Mouse (Mus musculus) kidney, postnatal 10 days (tissue): Measurements from ENCODE around the gene Mier2.
A peak's percentile ranks its signal among the peaks of the same experiment; 100 is the strongest.

ENCODE experiments used
- DNase-seq: peaks from one replicate; pipeline ENCODE4 v3.0.0; 2021; ENCODE audit warnings: mixed read lengths

The Mier2 gene

DNA sequence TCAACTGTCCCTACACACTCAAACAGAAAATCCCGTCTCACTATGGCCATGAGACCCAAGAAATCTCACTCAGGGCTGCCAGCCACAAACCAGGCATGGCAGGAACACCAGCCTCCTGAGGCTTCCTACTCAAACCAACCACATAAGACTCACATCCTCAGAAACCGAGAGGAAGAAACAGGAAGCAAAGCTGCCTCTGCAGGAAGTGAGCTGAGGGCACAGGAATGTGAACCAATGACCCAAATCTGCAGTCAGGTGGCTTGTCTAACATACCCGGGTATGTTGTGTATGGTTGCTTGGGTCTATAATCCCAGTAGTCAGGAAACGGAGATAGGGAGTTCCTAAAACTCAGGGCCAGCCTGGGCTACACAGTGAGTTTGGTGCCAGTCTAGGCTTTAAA is 16.1 kb downstream of the Mier2 start:
- peak; percentile 13 for DNase-seq

DNA sequence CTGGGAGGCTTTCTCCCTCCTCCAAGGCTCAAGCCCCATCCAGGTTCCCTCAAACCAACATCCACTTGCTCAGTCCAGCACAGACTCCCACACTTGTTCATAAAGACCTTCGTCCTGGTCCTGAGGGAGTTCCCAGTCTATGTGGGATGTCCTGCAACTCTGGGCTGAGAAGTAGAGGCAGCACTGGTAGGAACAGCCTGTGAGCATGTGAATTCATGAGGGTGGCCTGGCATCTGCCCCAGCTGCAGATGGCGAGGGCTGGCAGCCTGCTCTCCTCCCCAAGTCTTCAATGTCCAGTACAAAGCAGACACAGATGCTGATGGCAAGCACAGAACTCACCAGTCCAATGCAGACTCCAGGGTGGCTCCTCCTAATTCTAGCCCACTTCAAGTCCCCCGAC is 16.7 kb downstream of the Mier2 start:
- peak; percentile 6 for DNase-seq

DNA sequence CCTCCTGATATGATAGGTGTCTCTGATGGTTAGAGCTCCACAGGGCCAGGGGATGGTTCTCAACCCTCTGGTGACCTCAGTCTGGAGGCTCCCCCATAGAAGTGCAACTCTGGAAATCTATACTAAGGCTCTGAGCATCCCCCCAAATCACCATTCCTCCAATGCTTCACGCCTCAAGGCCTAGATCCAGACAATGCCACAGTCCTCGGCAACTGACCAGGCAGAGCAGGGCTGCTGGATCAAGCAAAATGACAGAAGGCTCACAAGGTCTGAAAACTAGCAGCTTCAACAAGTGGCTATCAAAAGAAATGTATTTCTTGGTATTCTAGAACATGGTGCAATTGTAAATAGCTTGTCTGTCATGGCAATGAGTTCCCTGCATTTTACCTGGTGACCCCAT is 17.2 kb downstream of the Mier2 start:
- peak; percentile 2 for DNase-seq

DNA sequence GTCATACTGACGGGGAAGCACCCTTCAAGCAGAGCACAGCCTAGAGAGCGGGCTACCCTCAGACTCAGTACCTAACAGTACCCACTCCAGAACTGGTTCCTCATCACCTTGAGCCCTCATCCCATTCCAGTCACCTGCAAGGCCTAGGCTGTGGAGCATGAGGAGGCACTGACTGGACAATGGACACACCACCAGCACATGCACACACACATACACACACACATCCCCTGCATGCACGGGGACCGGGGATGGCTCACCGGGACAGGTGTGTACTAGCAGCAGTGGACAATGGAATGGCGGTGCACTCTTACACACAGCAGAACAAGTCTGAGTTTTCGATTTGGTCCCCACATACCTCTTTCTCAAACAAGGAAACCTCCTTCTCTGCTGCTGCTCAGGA is 17.7 kb downstream of the Mier2 start:
- peak; percentile 3 for DNase-seq

DNA sequence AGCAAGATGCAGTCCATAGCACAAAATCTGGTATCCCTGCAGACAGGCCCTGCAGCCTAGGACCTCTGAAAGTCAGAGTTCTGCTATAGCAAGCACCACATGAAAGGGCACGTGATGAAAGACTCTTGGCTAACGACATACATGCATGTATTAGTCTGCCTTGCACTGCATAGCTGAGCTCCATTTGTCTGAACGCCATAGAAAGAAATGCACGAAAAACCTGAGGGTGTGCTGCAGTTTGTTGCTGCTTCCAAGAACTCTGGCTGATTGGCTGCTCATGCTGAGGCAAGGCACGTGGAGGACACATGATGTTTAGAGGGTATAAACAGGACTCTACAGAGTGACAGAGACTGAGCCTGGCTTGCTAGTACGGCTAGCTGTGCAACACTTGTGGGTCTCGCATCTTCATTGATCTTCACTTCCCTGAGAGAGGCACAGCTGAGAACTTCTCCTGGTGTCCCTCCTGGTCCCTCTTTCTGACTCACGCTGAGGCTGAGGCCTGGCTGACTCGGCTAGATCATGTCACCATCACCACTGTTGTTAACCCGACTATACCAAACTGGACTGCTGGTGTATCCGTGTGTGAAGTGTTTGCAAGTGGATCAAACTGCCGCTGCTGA is 18.4 kb downstream of the Mier2 start:
- peak; percentile 3 for DNase-seq

GRCm38 (mm10) chr10:79535431-79535830 is 19.6 kb downstream of the Mier2 start:
- no peak for DNase-seq

- no peak for DNase-seq
Measured at GRCm38 (mm10) chr10:79534426-79534825, 20.6 kb downstream of the Mier2 start.

DNA sequence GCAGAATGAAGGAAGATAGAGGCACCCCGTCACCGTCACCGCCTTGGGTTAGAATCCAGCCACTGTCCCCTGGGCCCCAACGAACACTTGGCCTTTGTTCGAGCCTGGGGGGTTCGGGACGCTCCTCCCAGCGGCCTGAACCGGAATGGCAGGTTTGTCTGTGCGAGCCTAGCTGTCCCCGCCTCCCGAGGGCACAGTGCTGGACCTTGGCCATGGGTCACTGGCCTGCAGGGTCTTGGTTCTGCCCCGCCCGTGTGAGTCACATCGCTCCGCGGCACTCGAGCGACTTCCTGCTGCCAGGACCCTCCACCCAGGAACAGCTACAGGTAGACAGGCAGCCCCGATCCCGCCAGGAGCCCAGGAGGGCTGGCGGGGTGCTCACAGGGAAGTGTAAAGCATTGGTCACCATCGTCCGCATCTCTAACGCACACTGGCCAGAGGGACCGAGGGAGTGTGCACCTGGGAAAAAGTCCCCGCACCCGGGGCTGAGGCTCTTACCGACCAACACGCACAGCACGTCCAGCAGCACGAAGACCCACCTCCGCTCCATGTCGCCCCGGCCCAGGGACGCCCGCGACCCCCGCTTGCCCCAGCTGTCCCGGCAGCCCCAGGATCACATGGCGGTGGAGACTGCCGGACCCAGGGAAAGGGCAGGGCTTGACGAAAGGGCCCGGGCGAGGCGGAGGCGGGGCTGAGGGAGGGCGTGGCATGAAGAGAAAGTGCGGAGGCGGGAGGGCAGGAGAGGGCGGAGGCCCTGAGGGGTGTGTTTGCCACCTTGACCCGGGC is 21.7 kb downstream of the Mier2 start, which contains the start of gene Plpp2:
TSS of gene Plpp2 (minus strand) at position 671 of the 786 bp plus-strand sequence.
- peak; percentile 89 for DNase-seq

GRCm38 (mm10) chr10:79532678-79533077 is 22.3 kb downstream of the Mier2 start:
- no peak for DNase-seq

DNA sequence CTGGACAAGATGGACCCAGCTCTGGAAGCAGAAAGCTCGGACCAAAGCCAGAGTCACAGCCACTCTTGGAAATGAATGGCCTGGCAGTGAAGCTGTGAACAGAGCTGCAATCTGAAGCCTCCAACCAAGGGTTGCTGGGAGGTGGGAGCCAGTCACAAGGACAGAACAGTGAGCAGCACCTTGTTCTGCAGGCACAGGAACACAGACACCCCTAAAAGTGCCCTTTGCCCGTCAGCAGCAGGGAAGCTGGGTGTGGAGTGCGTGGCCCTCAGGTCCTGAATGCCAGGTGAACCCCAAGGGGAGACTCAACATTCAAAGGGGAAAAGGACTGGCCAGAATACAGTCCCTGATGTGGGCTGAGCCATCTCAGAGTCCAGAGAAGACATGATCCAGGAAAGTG is 23.4 kb downstream of the Mier2 start:
- no peak for DNase-seq

GRCm38 (mm10) chr10:79530721-79531120 is 24.3 kb downstream of the Mier2 start:
- DNase-seq, result no peak

DNA sequence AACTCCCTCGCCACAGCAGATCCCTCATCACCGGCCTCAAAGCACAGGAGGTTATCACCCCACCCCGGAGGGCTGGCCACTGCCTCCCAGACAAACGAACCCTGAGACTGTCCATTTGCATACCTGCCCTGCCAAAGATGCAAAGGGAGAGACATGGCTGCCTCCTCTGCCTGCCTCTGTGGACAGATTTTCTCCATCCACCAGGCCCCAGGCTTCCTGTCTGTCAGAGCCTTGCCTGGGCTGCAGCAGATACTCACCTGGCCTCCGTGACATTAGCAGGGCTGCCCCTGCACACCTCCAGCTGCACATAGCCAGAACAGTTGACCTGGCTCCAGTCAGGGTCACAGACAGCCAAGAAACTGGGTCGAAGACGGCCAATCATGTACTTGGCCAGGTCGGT is 24.8 kb downstream of the Mier2 start:
- no peak for DNase-seq

GRCm38 (mm10) chr10:79528081-79528480 is 26.9 kb downstream of the Mier2 start:
- DNase-seq, result no peak

DNA sequence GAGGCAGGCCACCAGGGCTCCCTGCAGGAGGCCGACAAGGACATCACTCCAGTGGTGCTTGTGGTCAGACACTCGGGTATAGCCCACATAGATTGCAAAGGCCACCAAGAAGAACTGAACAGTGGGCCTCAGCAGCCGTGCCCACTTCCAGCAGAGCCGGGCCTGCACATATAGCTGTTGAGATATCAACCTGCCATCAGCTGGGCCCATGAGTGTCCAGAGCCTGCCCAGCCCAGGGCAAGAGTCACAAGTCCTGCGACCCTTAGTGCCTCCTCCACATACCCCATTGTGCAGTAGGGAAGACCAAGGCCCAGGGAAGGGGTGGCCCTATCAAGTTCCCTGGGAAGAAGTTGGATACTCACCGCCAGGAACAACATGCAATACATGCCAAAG is 27.6 kb downstream of the Mier2 start:
- DNase-seq, result no peak

DNA sequence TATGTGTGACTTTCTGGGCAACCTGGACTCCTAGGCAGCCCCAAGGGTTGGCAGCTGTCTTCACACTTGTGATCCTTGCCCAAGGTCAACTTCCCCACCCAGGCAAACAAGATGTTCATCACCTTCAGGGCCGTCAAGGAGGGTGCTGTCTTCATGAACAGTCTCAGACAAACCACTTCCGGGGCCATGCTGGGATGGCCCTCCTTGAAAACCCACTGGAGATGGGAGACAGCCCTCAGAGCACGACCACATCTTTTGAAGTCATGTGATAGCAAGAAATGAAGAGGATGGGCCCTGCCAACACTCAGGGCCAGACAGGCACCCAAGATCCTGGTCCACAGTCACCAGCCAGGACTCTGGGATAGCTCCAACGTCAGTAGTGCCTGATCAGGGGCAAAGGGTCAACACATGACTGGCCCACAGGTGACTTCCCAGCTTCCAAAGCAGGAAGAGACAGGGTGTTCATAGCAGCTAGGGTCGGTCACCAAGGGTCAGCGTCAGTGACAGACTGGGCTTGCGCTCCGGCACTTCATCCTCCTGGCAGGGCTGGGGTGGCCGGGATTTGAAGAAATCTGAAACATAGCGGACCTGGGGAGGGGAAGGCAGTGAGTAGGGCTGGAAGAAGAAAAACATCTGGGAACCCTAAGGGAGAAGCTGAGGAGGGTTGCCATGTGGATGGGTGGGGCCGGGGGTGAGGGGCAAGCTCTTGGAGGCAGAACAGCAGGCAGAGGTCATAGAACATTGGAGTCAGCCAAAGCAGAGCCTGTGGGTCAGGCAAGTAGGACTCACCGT is 28.1 kb downstream of the Mier2 start:
- no peak for DNase-seq

DNA sequence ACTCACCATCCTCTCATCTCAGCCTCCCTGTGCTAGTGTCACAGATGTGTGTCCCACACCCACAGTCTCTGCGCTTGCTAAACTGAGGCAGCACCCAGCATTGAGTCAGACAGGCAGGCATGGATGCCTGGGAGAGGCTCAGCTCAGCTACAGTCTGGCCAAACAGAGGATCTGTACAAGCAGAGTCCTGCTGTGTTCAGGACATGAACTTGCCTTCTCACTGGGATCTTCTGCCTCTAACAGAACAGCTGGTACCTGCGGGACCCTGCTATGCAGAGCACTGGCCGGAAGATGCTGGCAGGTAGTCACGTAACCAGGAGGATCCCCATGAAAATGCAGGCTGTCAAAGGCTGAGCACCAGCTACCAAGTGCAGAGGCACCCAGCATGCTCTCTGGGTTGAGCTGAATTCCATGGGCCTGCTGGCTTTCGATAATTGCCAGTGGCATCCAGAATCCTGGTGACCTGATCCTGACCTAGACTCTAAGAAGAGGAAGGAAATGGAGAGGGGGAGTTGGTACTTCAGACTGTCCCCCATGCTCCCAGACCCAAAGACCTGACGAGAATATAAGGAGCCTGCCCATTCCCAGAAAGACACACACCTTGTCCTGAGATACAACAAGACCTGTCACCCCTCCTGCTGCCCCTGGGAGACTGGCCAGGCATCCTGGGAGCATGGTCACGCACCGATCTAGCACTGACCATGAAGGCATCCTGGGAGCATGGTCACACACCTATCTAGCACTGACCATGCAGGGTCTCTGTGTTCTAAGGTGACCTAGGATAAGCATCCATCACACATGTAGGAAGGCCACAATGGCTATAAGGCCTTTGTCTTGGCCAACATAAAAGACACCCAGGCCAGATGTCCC is 29.3 kb downstream of the Mier2 start:
- DNase-seq, result no peak

DNA sequence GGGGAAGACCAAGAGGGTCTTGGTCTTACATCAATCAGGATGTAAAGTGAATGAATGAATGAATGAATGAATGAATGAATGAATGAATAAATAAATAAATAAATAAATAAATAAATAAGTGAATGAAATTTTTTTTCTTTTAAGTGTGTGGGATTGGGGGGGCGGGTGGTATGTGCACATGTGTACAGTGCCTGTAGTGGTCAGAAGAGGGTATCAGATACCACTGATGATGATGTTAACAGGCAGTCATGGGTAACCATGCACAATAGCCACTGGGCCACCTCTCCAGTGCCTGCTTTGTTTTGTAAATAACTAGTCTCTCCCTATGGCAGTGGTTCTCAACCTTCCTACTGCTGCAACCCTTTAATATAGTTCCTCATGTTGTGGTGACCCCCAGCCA is 30.6 kb downstream of the Mier2 start:
- DNase-seq, result no peak

DNA sequence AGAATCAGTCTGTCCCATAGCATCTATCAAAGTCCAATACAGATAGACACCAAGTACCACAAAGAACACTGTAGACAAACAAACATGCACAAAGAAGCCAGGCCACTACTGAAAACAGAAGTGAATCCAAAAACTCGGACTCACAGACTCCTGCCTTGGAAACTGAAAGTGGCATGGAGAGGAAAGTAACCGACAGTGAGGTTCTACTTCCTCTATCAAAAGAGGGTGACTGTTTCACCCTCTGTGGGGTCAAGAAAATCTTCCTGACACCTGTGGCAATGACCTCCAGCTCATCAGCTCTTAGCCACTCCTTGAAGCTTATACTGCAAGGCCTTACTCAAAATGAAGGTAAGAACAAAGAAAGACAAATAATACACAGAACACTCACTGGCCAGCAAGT is 48.3 kb downstream of the Mier2 start:
- no peak for DNase-seq

- DNase-seq, result peak; percentile 13
Measured at GRCm38 (mm10) chr10:79502830-79503644, 52.0 kb downstream of the Mier2 start.

GRCm38 (mm10) chr10:79496701-79497288 is 58.2 kb downstream of the Mier2 start:
- no peak for DNase-seq

DNA sequence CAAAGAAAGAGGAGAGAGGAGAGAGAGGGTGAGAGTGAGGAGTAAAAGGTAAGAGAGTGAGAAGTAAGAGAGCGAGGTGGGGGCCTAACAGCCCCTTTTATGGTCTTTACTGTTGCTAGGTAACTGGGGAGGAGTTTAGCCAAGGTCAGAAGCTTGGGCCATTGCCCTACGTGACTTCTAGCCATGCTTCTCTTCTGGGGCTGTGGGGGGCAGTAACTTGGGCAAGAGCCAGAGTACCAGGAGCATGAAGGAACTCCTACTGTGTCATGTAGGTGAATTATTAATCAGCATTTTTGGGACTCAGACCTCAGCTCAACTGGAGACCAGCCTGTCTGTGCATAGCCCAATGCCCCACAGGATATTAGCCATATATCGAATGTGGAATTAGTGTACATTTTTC is 59.1 kb downstream of the Mier2 start:
- peak; percentile 22 for DNase-seq
